Mouse (Mus musculus): ENCODE data around the gene Ctnnd2. TPM values are rescaled to one million over a fixed set of nuclear protein-coding genes. Genes with fewer than 3 reads are reported as not detected.
A peak's percentile ranks its signal among the peaks of the same experiment; 100 is the strongest.

The Ctnnd2 gene
- polyA plus RNA-seq, 1 experiment from 2014 or later = 45.1 TPM

DNA sequence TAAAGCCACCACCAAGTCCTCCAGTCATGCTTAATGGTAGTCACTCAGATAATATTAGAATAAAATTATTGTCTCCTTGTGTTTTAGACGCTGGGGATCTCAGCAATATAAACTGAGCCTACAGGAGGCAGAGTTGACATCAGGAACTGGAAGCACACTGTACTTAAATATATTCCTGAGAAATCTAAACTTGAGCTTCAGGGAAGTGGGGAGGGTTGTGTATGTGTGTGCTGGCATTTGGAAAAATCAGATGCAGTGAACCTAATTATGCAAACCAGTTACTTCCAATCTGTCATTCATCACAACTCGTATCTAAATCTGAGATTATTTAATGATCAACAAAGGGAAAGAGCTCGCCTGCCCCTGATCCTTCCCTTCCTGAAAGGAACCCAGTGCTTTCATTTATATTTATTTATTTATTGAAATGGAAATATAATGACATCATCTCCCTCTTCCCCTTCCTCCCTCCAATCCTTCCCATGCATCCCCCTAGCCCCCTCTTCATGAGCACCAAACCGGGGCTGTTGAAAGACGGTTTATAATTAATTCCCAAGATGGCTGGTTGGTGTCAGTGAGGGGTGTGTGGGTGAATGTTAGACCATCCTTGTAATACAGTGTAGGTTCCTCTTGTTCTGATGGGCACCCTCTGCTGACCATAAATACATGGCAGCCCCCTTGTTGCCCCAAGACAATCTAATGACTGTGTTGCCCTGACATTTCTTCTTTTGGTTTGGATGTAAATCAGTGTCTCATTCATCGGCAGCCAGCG is 495.6 kb downstream of the Ctnnd2 start:
- 54% methylated on average over 7 of the region's 7 CpGs for WGBS
- H3K27ac ChIP-seq (ENCODE audit: low read depth, low read length) = no peak overlapping the region
- H3K4me1 ChIP-seq (ENCODE audit: control insufficient read depth, insufficient read depth, low read length) = peaks cover 2% of the 10 kb centered on the region; the same call in 1 of the 2 replicates
- H3K9me3 ChIP-seq (replicated peaks; ENCODE audit: control insufficient read depth, low read length) = no peaks in the 10 kb centered on the region
- DNase-seq (ENCODE audit: low spot score) (peak; percentile 21), ATAC-seq (peak; percentile 67)
- H3K4me3 ChIP-seq (ENCODE audit: low read depth, low read length) = no peak overlapping the region
- no peaks in the 10 kb centered on the region for H3K36me3 ChIP-seq (ENCODE audit: control insufficient read depth, insufficient read depth, low read length)
- no peaks in the 10 kb centered on the region for H3K27me3 ChIP-seq (replicated peaks; ENCODE audit: control insufficient read depth, insufficient read depth, low read length)
- H3K4me2 ChIP-seq (ENCODE audit: low read length) = no peak overlapping the region
- no peak overlapping the region for H3K9ac ChIP-seq (ENCODE audit: low read length)

DNA sequence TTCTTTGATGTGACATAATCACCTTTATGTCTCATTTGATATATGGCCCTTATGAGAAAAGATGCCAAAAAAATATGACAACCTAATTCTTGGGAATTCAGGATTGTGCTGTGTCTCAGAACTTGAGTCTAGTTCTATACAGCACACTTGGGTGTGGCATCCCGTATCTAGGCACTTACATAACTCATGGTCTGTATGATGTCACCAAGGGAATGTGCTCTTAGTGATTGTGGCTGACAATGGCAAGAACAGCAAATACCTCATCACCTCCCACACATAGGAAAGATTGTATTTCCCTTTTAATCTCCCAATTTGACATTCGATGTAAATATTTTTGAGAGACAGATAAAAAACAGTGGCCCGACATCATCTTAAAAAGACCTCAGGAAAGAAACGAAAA is 509.5 kb downstream of the Ctnnd2 start:
- no peaks in the 10 kb centered on the region; the same call in 1 of the 2 replicates for H3K36me3 ChIP-seq (ENCODE audit: control insufficient read depth, insufficient read depth, low read length)
- no peak for ATAC-seq
- no peaks in the 10 kb centered on the region for H3K27me3 ChIP-seq (replicated peaks; ENCODE audit: control insufficient read depth, insufficient read depth, low read length)
- H3K27ac ChIP-seq (ENCODE audit: low read depth, low read length) = no peak overlapping the region
- no peak for DNase-seq (ENCODE audit: low spot score)
- no peak overlapping the region for H3K4me3 ChIP-seq (ENCODE audit: low read depth, low read length)
- no peaks in the 10 kb centered on the region for H3K4me1 ChIP-seq (ENCODE audit: control insufficient read depth, insufficient read depth, low read length)
- no peaks in the 10 kb centered on the region for H3K9me3 ChIP-seq (replicated peaks; ENCODE audit: control insufficient read depth, low read length)
- H3K4me2 ChIP-seq (ENCODE audit: low read length) = no peak overlapping the region
- no peak overlapping the region for H3K9ac ChIP-seq (ENCODE audit: low read length)
- 93% methylated on average over 4 of the region's 4 CpGs for WGBS

DNA sequence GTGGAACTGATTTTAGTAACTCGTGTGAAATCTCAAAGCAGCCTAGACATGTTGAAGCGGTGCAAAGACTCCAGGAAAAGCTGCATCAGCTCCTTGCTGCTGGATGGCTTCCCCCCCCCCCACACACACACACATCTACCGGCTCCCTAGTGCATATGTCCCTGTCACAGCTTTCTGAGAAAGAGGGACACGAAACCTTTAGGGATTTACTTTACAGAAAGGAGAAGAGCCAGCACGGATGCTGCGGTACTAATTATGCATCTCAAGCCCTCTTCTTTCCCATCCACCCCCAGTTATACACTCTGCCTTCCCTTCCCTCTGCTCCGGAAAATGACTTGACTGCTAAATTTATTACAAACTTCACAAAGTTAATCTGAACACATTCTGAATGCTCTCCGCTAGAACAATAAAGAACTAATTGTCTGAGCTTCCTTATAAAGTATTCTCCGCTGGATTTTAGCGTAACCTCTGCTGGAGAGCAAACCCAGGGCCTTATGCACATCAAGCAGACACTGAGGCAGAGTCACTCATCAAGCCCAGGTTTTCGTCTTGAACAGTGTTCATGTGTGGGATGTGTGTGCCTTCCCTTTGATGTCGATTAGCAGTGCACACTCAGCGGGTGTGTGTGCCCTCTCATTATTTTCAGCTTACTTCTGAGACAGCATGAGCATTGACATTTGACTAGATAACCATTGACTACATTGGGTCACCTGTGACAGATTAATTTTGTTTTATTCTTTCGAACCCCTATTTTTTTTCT is 510.1 kb downstream of the Ctnnd2 start:
- no peak overlapping the region for H3K4me3 ChIP-seq (ENCODE audit: low read depth, low read length)
- no peak overlapping the region for H3K27ac ChIP-seq (ENCODE audit: low read depth, low read length)
- no peak overlapping the region for H3K9ac ChIP-seq (ENCODE audit: low read length)
- no peaks in the 10 kb centered on the region; the same call in 1 of the 2 replicates for H3K36me3 ChIP-seq (ENCODE audit: control insufficient read depth, insufficient read depth, low read length)
- no peaks in the 10 kb centered on the region for H3K9me3 ChIP-seq (replicated peaks; ENCODE audit: control insufficient read depth, low read length)
- no peaks in the 10 kb centered on the region for H3K27me3 ChIP-seq (replicated peaks; ENCODE audit: control insufficient read depth, insufficient read depth, low read length)
- ATAC-seq (no peak), DNase-seq (ENCODE audit: low spot score) (no peak)
- H3K4me2 ChIP-seq (ENCODE audit: low read length) = no peak overlapping the region
- WGBS = 70% methylated on average over 14 of the region's 14 CpGs
- H3K4me1 ChIP-seq (ENCODE audit: control insufficient read depth, insufficient read depth, low read length) = no peaks in the 10 kb centered on the region

DNA sequence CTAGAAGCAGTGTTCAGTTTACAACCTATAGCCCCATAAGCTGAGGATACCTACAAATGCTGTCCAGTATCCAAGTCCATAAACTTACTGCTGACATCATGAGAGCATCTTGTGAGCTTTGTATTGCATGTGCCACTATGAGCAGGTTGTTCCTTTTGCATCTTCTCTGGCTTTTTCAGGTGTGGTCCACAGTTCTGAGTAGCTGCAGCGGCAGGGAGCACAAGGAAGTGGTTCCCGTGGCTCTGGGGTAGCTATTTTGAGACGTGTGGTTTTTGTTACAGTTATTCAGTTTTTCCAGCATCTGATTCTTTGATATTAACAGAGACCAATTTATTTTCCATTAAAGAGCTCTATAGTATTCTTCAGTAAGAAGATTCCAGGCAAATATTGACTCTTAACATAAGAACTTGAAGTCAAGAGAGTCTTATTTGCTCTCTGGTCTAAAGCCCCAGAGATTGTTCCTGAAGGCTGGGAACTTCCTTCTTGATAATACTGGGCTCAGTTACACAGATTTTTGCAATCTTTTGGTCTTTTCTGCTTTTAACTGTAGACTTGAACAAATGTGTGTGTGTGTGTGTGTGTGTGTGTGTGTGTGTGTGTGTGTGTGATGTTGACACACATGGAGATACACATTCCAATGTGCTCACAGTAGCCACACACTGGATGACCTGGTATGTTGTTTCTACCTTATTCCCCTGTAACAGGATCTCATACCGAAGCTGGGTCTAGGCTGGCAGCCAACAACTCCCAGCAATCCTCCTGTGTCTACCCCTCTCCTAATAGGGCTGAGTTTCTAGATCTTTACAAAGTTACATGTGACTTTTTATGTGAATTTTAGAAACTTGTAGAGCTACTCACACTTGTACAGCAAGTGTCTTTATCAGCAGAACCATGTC is 514.1 kb downstream of the Ctnnd2 start:
- Histone ChIP-seq H3K4me1 (ENCODE audit: control insufficient read depth, insufficient read depth, low read length) (no peaks in the 10 kb centered on the region), H3K27ac (ENCODE audit: low read depth, low read length) (no peak overlapping the region), H3K9me3 (replicated peaks; ENCODE audit: control insufficient read depth, low read length) (no peaks in the 10 kb centered on the region), H3K4me3 (ENCODE audit: low read depth, low read length) (no peak overlapping the region), H3K9ac (ENCODE audit: low read length) (no peak overlapping the region), H3K27me3 (replicated peaks; ENCODE audit: control insufficient read depth, insufficient read depth, low read length) (no peaks in the 10 kb centered on the region), H3K36me3 (ENCODE audit: control insufficient read depth, insufficient read depth, low read length) (no peaks in the 10 kb centered on the region; the same call in 1 of the 2 replicates), H3K4me2 (ENCODE audit: low read length) (no peak overlapping the region)
- no peak for DNase-seq (ENCODE audit: low spot score)
- 63% methylated on average over 4 of the region's 4 CpGs for WGBS
- no peak for ATAC-seq

DNA sequence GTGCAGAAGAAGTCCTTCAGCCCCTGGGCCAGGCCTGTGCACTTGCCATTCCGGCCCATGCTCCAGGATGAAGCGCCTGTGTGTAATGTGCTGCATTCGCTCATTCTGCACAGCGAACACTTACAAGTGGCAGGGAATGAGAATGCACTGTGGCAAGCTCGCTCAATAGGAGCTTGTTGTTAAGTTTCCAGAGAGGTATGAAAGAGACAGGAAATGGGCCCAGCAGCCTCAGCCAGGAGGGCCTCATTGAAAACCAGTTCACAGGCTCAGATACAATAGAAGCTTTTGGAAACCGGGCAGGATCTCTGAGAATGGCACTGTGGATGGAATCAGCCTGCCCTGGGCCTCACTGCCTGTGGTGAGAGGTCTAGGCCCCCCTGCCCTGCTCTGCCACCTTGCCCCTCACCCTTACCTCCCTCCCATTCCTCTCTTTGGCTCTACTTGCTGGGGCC is 521.4 kb downstream of the Ctnnd2 start:
- peak; percentile 80 for DNase-seq (ENCODE audit: low spot score)
- peak overlapping the region; percentile 56 for H3K27ac ChIP-seq (ENCODE audit: low read depth, low read length)
- H3K9me3 ChIP-seq (replicated peaks; ENCODE audit: control insufficient read depth, low read length) = no peaks in the 10 kb centered on the region
- no peaks in the 10 kb centered on the region for H3K36me3 ChIP-seq (ENCODE audit: control insufficient read depth, insufficient read depth, low read length)
- no peak overlapping the region for H3K9ac ChIP-seq (ENCODE audit: low read length)
- no peaks in the 10 kb centered on the region for H3K27me3 ChIP-seq (replicated peaks; ENCODE audit: control insufficient read depth, insufficient read depth, low read length)
- ATAC-seq = peak; percentile 95
- peaks cover 8% of the 10 kb centered on the region; the same call in 1 of the 2 replicates for H3K4me1 ChIP-seq (ENCODE audit: control insufficient read depth, insufficient read depth, low read length)
- no peak overlapping the region for H3K4me3 ChIP-seq (ENCODE audit: low read depth, low read length)
- no peak overlapping the region for H3K4me2 ChIP-seq (ENCODE audit: low read length)
- WGBS = 3% methylated on average over 6 of the region's 6 CpGs

DNA sequence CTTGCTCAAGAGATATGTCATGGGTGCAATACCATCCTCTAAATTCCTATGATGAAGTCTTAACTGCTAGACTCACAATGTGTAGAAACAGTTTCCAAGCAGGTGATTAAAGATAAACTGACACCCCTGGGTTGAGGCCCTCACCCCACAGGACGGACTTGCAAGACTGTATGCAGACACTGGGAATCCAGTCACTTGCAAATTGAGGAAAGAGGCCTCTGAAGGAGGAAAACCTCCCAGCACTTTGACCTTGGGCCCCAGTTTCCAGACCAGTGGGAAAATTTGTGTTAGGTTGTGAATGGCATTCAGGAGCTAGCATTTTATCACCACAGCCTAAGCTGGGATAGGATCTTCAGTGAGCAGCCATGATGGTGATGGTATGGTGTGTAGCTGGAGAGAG is 521.9 kb downstream of the Ctnnd2 start:
- H3K4me3 ChIP-seq (ENCODE audit: low read depth, low read length) = no peak overlapping the region
- no peaks in the 10 kb centered on the region for H3K36me3 ChIP-seq (ENCODE audit: control insufficient read depth, insufficient read depth, low read length)
- no peak for DNase-seq (ENCODE audit: low spot score)
- ATAC-seq = no peak
- H3K27me3 ChIP-seq (replicated peaks; ENCODE audit: control insufficient read depth, insufficient read depth, low read length) = no peaks in the 10 kb centered on the region
- H3K9ac ChIP-seq (ENCODE audit: low read length) = no peak overlapping the region
- 54% methylated on average over 1 of the region's 1 CpGs for WGBS
- H3K4me1 ChIP-seq (ENCODE audit: control insufficient read depth, insufficient read depth, low read length) = peaks cover 8% of the 10 kb centered on the region; the same call in 1 of the 2 replicates
- H3K27ac ChIP-seq (ENCODE audit: low read depth, low read length) = peak overlapping the region; percentile 56
- H3K9me3 ChIP-seq (replicated peaks; ENCODE audit: control insufficient read depth, low read length) = no peaks in the 10 kb centered on the region
- no peak overlapping the region for H3K4me2 ChIP-seq (ENCODE audit: low read length)

DNA sequence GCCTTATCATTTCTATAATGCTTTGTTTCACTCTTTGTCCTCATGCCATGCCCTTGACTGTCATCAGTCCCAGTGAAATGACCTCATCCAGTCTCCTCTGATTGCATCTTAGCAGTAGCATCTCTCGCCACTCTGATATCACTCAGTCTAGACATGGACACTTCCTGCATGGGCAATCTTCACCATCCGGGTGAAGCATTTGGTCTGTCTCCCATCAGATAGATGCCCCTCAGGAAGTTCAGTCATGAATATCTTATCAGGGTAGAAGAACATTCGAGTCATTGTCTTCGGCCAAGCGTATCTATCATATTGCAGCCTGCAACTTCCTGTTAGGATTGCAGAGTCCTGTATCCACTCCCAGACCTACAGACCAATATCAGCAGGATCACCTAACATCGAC is 523.5 kb downstream of the Ctnnd2 start:
- Histone ChIP-seq H3K4me1 (ENCODE audit: control insufficient read depth, insufficient read depth, low read length) (peaks cover 8% of the 10 kb centered on the region; the same call in 1 of the 2 replicates), H3K27ac (ENCODE audit: low read depth, low read length) (no peak overlapping the region), H3K4me2 (ENCODE audit: low read length) (no peak overlapping the region), H3K9ac (ENCODE audit: low read length) (no peak overlapping the region), H3K27me3 (replicated peaks; ENCODE audit: control insufficient read depth, insufficient read depth, low read length) (no peaks in the 10 kb centered on the region), H3K9me3 (replicated peaks; ENCODE audit: control insufficient read depth, low read length) (no peaks in the 10 kb centered on the region), H3K36me3 (ENCODE audit: control insufficient read depth, insufficient read depth, low read length) (no peaks in the 10 kb centered on the region), H3K4me3 (ENCODE audit: low read depth, low read length) (no peak overlapping the region)
- DNase-seq (ENCODE audit: low spot score) (no peak), ATAC-seq (no peak)
- WGBS = 96% methylated on average over 6 of the region's 6 CpGs

DNA sequence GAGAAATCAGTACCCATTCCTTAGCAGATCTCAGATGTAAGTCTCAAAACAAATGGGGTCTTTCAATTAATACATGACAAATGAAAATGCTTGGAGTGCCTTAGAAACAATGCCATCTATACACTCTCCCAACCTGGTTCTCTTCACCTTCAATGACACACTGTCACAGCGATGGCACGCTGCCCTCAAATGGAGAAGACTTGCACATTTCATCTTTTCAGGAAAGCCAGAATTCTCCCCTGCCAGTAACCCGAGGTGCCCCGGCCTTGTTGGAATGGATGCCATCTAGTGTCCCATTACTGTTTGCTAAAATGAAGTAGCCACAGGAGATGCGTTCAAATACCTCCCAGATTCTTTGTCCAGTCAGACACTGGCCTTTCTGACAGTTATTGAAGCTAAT is 525.0 kb downstream of the Ctnnd2 start:
- 63% methylated on average over 5 of the region's 5 CpGs for WGBS
- Histone ChIP-seq H3K27ac (ENCODE audit: low read depth, low read length) (no peak overlapping the region), H3K4me3 (ENCODE audit: low read depth, low read length) (no peak overlapping the region), H3K4me2 (ENCODE audit: low read length) (no peak overlapping the region), H3K36me3 (ENCODE audit: control insufficient read depth, insufficient read depth, low read length) (no peaks in the 10 kb centered on the region), H3K9ac (ENCODE audit: low read length) (no peak overlapping the region), H3K4me1 (ENCODE audit: control insufficient read depth, insufficient read depth, low read length) (peaks cover 8% of the 10 kb centered on the region; the same call in 1 of the 2 replicates), H3K9me3 (replicated peaks; ENCODE audit: control insufficient read depth, low read length) (no peaks in the 10 kb centered on the region), H3K27me3 (replicated peaks; ENCODE audit: control insufficient read depth, insufficient read depth, low read length) (no peaks in the 10 kb centered on the region)
- ATAC-seq (no peak), DNase-seq (ENCODE audit: low spot score) (peak; percentile 25)

Measured in forebrain, embryonic 14.5 days (tissue).